Comparison of ENCODE assay signal across 12 mouse cellular contexts in the genomic region with DNA sequence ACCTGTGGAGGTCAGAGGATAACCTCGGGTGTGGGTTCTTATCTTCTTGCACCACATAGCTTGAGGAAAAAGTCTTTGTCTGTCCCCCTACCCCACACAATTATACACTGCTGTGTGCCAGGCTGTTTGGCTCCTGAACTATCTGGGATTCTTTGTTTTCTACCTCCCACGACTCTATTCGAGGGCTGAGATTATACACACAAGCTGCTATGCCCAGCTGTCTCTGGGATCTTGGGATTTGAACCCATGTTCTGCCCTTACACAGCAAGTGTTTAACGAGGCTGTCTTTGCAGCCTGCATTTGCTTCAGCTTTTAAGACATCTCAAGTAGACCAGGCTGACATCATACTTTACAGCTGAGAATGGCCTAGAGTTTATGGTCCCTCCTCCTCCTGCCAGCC.
"Had no signal": no experiment of that assay in that cellular context is flagged by ENCODE, and none has a peak within 500 bp of the region (broad histone marks: within the 10 kb centered on the region; RNA-seq: fewer than 3 reads in every experiment).

No protein-coding gene starts in this region.

- H3K4me3 ChIP-seq: intestine, embryonic 15.5 days; kidney, embryonic 15.5 days; limb, embryonic 13.5 days; midbrain, embryonic 12.5 days; stomach, embryonic 15.5 days had no signal

- H3K9ac ChIP-seq: intestine, embryonic 15.5 days; kidney, embryonic 15.5 days; limb, embryonic 13.5 days; liver, embryonic 14.5 days; midbrain, embryonic 12.5 days; stomach, embryonic 15.5 days had no signal

- H3K4me2 ChIP-seq: intestine, embryonic 15.5 days; kidney, embryonic 15.5 days; limb, embryonic 13.5 days; midbrain, embryonic 12.5 days; stomach, embryonic 15.5 days had no signal

- H3K36me3 ChIP-seq: intestine, embryonic 15.5 days; kidney, embryonic 15.5 days; limb, embryonic 13.5 days; midbrain, embryonic 12.5 days; stomach, embryonic 15.5 days had no signal

- H3K4me1 ChIP-seq: intestine, embryonic 15.5 days had no signal

- DNase-seq: kidney, adult 2 months; kidney, postnatal 14 days; lung, adult 18-20 months; lung, postnatal 36 days; thymus, adult 2 months; thymus, postnatal 25 days had no signal

- H3K9me3 ChIP-seq: intestine, embryonic 15.5 days; kidney, embryonic 15.5 days; limb, embryonic 13.5 days; midbrain, embryonic 12.5 days; stomach, embryonic 15.5 days had no signal

- H3K27ac ChIP-seq: intestine, embryonic 15.5 days; kidney, embryonic 15.5 days; limb, embryonic 13.5 days; liver, embryonic 14.5 days; midbrain, embryonic 12.5 days; stomach, embryonic 15.5 days had no signal

- H3K27me3 ChIP-seq: intestine, embryonic 15.5 days; kidney, embryonic 15.5 days; limb, embryonic 13.5 days; midbrain, embryonic 12.5 days; stomach, embryonic 15.5 days had no signal
